In genomic region chr5:72953996-72954604, GRCm38 (mm10) we compare ENCODE assay signal across 25 mouse cellular contexts. TPM values are rescaled to one million over a fixed set of nuclear protein-coding genes. Genes with fewer than 3 reads are reported as not detected.
A peak's percentile ranks its signal among the peaks of the same experiment; 100 is the strongest.
DNase-seq lines count a peak whose midpoint lies in the region; ATAC-seq and TF ChIP-seq lines count a peak whose summit lies in the region.
"Had no signal": no experiment of that assay in that cellular context is flagged by ENCODE, and none has a peak within 500 bp of the region (broad histone marks: within the 10 kb centered on the region; RNA-seq: fewer than 3 reads in every experiment).

No protein-coding gene starts in this region.

- H3K27me3 ChIP-seq in kidney, postnatal 0 days (ENCODE audit: insufficient read depth, low read length) = no peaks in the 10 kb centered on the region
- H3K27me3 ChIP-seq: CH12.LX; embryonic facial prominence, embryonic 13.5 days; forebrain, embryonic 12.5 days; heart, embryonic 12.5 days; intestine, embryonic 15.5 days had no signal

- intact Hi-C loops in gastrocnemius, adult 2 months (cut with DNase I) = no loop called here

- peak overlapping the region; percentile 52; the same call in 1 of the 2 replicates for H3K27ac ChIP-seq in gastrocnemius, adult 2 months
- no peak overlapping the region for H3K27ac ChIP-seq in kidney, postnatal 0 days
- H3K27ac ChIP-seq: embryonic facial prominence, embryonic 13.5 days; forebrain, embryonic 12.5 days; hindbrain, embryonic 10.5 days; hindbrain, embryonic 14.5 days; intestine, embryonic 15.5 days had no signal

- peaks cover 10% of the 10 kb centered on the region; the same call in 1 of the 2 replicates for H3K36me3 ChIP-seq in kidney, postnatal 0 days (ENCODE audit: insufficient read depth, low read length)

- no peaks in the 10 kb centered on the region for H3K4me1 ChIP-seq in kidney, postnatal 0 days (replicated peaks; ENCODE audit: insufficient read depth, low read length)
- H3K4me1 ChIP-seq: embryonic facial prominence, embryonic 13.5 days; forebrain, embryonic 12.5 days; hindbrain, embryonic 10.5 days; intestine, embryonic 15.5 days had no signal

- H3K4me3 ChIP-seq in gastrocnemius, adult 2 months = no peak overlapping the region
- H3K4me3 ChIP-seq in kidney, postnatal 0 days (replicated peaks; ENCODE audit: low read depth, low read length) = no peak overlapping the region
- H3K4me3 ChIP-seq: embryonic facial prominence, embryonic 13.5 days; forebrain, embryonic 12.5 days; heart, embryonic 12.5 days; hindbrain, embryonic 10.5 days; intestine, embryonic 15.5 days had no signal

- no peak overlapping the region for H3K9ac ChIP-seq in kidney, postnatal 0 days (ENCODE audit: low read depth, low read length)
- H3K9ac ChIP-seq: embryonic facial prominence, embryonic 13.5 days; forebrain, embryonic 12.5 days; heart, embryonic 12.5 days; hindbrain, embryonic 14.5 days; intestine, embryonic 15.5 days had no signal

- 28% methylated on average over 3 of the region's 3 CpGs for WGBS in kidney, postnatal 0 days

- no peak for ATAC-seq in kidney, postnatal 0 days (replicated peaks; ENCODE audit: low FRiP score, low read depth)
- no peak for ATAC-seq in activated CD4-positive, CD25-positive, alpha-beta regulatory T cell, adult 4 months
- ATAC-seq: forebrain, embryonic 16.5 days; intestine, embryonic 15.5 days had no signal

- no peak overlapping the region for H3K4me2 ChIP-seq in kidney, postnatal 0 days (ENCODE audit: low read length)
- H3K4me2 ChIP-seq: embryonic facial prominence, embryonic 13.5 days; forebrain, embryonic 12.5 days; heart, embryonic 12.5 days; hindbrain, embryonic 14.5 days; intestine, embryonic 15.5 days had no signal

- no peak for TF ChIP-seq CTCF in gastrocnemius, adult 2 months (IDR thresholded peaks at IDR 0.05)
- no peak for TF ChIP-seq CTCF in kidney, postnatal 0 days (IDR thresholded peaks at IDR 0.05; ENCODE audit: low read depth)

- DNase-seq in adrenal gland, adult 2 months = peak; percentile 61
- no peak for DNase-seq in adrenal gland, postnatal 4 days (ENCODE audit: low spot score in 2 of 2)
- DNase-seq in gastrocnemius, adult 2 months = no peak
- DNase-seq in gastrocnemius, adult 8-10 months (ENCODE audit: low spot score in 2 of 2) = no peak
- peak; percentile 70 for DNase-seq in kidney, postnatal 0 days (ENCODE audit: low spot score)
- DNase-seq in kidney, adult 8-10 months = no peak
- peak; percentile 49 to 50 for DNase-seq in adrenal gland, postnatal 36 days
- DNase-seq: cerebellum, adult 2 months; cerebellum, postnatal 10 days; gastrocnemius, postnatal 25 days had no signal

- H3K9me3 ChIP-seq in kidney, postnatal 0 days (replicated peaks; ENCODE audit: low read length) = no peaks in the 10 kb centered on the region
- H3K9me3 ChIP-seq: embryonic facial prominence, embryonic 13.5 days; forebrain, embryonic 12.5 days; heart, embryonic 12.5 days; hindbrain, embryonic 10.5 days; intestine, embryonic 15.5 days had no signal

RNA-seq across cellular contexts. Expression of gene Gm10135, which starts 20.4 kb away (rescaled TPM):
- not detected for total RNA-seq in adrenal gland, adult 2 months (2021)
- not detected in 2 replicates for polyA plus RNA-seq in adrenal gland, adult 2 months (2012; rRNA removed)
- not detected for total RNA-seq in adrenal gland, postnatal 4 days (2021)
- total RNA-seq in gastrocnemius, adult 2 months (2021) = not detected
- total RNA-seq in gastrocnemius, adult 8-10 months (2022) = not detected
- polyA plus RNA-seq in kidney, postnatal 0 days (2015; fragmentation: Nextera tagmentation; extraction: Ambion mirVana) = not detected in 2 replicates
- not detected for total RNA-seq in adrenal gland, postnatal 36 days (2021)
- polyA plus RNA-seq in activated CD4-positive, CD25-positive, alpha-beta regulatory T cell, adult 4 months (2017; shearing (Covaris generic)) = not detected
- total RNA-seq: CH12.LX; common myeloid progenitor, adult 5-6 weeks; gastrocnemius, postnatal 25 days; granulocyte monocyte progenitor cell, adult 5-6 weeks; heart, adult 8-10 months; heart, postnatal 25 days had no signal
- polyA plus RNA-seq: cerebellum, adult 2 months; embryonic facial prominence, embryonic 13.5 days; forebrain, embryonic 12.5 days; forebrain, embryonic 16.5 days; frontal cortex, adult 2 months; heart, embryonic 12.5 days; heart, embryonic 16.5 days; hindbrain, embryonic 10.5 days; hindbrain, embryonic 14.5 days; intestine, embryonic 15.5 days had no signal

RNA-seq across cellular contexts. Expression of gene Slain2, which starts 40.0 kb away (rescaled TPM):
- 10 to 100 TPM; 52.5 to 83.4 TPM for total RNA-seq in adrenal gland, adult 2 months (2021)
- polyA plus RNA-seq in adrenal gland, adult 2 months (2012; rRNA removed) = 13.8 and 15.9 TPM in 2 replicates
- 10 to 100 TPM; 54.6 to 65.3 TPM for total RNA-seq in adrenal gland, postnatal 4 days (2021)
- total RNA-seq in gastrocnemius, adult 2 months (2021) = 100 to 1,000 TPM; 113 TPM
- total RNA-seq in gastrocnemius, adult 8-10 months (2022) = 100 to 1,000 TPM; 104 to 133 (median 117) TPM
- 12.1 and 14.6 TPM in 2 replicates for polyA plus RNA-seq in kidney, postnatal 0 days (2015; fragmentation: Nextera tagmentation; extraction: Ambion mirVana)
- total RNA-seq in adrenal gland, postnatal 36 days (2021) = 10 to 100 TPM; 59.1 to 63.4 TPM
- polyA plus RNA-seq in activated CD4-positive, CD25-positive, alpha-beta regulatory T cell, adult 4 months (2017; shearing (Covaris generic)) = 10 to 100 TPM; 11.7 to 13.9 TPM

RNA-seq across cellular contexts. Expression of gene Slc10a4, which starts 52.6 kb away (rescaled TPM):
- total RNA-seq in adrenal gland, adult 2 months (2021) = 10 to 100 TPM in 1 of 2 experiments, 1 to 10 TPM in 1; 6.6 to 10.3 TPM
- polyA plus RNA-seq in adrenal gland, adult 2 months (2012; rRNA removed) = 13.5 and 19.8 TPM in 2 replicates
- total RNA-seq in adrenal gland, postnatal 4 days (2021) = 10 to 100 TPM; 16.3 to 19.5 TPM
- total RNA-seq in gastrocnemius, adult 2 months (2021) = not detected
- total RNA-seq in gastrocnemius, adult 8-10 months (2022) = not detected
- 1.1 and 1.5 TPM in 2 replicates for polyA plus RNA-seq in kidney, postnatal 0 days (2015; fragmentation: Nextera tagmentation; extraction: Ambion mirVana)
- total RNA-seq in adrenal gland, postnatal 36 days (2021) = 1 to 10 TPM; 5.7 to 8.3 TPM
- polyA plus RNA-seq in activated CD4-positive, CD25-positive, alpha-beta regulatory T cell, adult 4 months (2017; shearing (Covaris generic)) = not detected
- total RNA-seq: CH12.LX; common myeloid progenitor, adult 5-6 weeks; gastrocnemius, postnatal 25 days; granulocyte monocyte progenitor cell, adult 5-6 weeks; heart, postnatal 25 days had no signal

Comparison
In these comparisons a context has a peak if more than half of its experiments do, and no peak if none do; other contexts are left out.
1. DNase-seq: peak in adrenal gland, adult 2 months (single experiment), kidney, postnatal 0 days (single experiment) and adrenal gland, postnatal 36 days (2 of 2); none in adrenal gland, postnatal 4 days (0 of 2), gastrocnemius, adult 2 months (single experiment), gastrocnemius, adult 8-10 months (0 of 2) and kidney, adult 8-10 months (0 of 2).
2. RNA of gene Slc10a4, which starts 52.6 kb away (total RNA-seq): 16.3 to 19.5 TPM in adrenal gland, postnatal 4 days, 6.6 to 10.3 TPM in adrenal gland, adult 2 months and 5.7 to 8.3 TPM in adrenal gland, postnatal 36 days; not detected in gastrocnemius, adult 2 months and not detected in gastrocnemius, adult 8-10 months; every median in the first group is over 4 times any median in the second.